Mouse (Mus musculus) lung, embryonic 16.5 days (tissue): ENCODE data around the gene Nup88. TPM values are rescaled to one million over a fixed set of nuclear protein-coding genes. Genes with fewer than 3 reads are reported as not detected.
A peak's percentile ranks its signal among the peaks of the same experiment; 100 is the strongest.

Source experiments
- ATAC-seq: fragments of 200-750 bp; cut with Nextera tagmentation; 2 replicates; pipeline ENCODE4 v1.8.0; 2017; ENCODE audit warnings: low read depth, mild to moderate bottlenecking, moderate library complexity
- H3K27ac ChIP-seq: fragments of 300-500 bp; sonication (generic); 2 replicates; pipeline ENCODE4 v1.5.1; 2014; ENCODE audit warnings: mild to moderate bottlenecking, control low read depth, low read length
- H3K27me3 ChIP-seq: fragments of 300-500 bp; sonication (generic); 2 replicates; pipeline ENCODE4 v1.6.1; 2014; ENCODE audit warnings: low read depth, low read length, mixed read lengths; ENCODE audit not compliant: control insufficient read depth, insufficient read depth
- H3K36me3 ChIP-seq: fragments of 300-500 bp; sonication (generic); 2 replicates; pipeline ENCODE4 v1.6.1; 2014; ENCODE audit warnings: low read length; ENCODE audit not compliant: control insufficient read depth, insufficient read depth
- H3K4me1 ChIP-seq: fragments of 300-500 bp; sonication (generic); replicated peaks from 2 replicates; pipeline ENCODE4 v1.6.1; 2014; ENCODE audit warnings: low read length, mixed read lengths; ENCODE audit not compliant: control insufficient read depth, insufficient read depth
- H3K4me2 ChIP-seq: fragments of 300-500 bp; sonication (generic); 2 replicates; pipeline ENCODE4 v1.6.1; 2014; ENCODE audit warnings: low read depth, low read length, control low read depth
- H3K4me3 ChIP-seq: fragments of 300-500 bp; sonication (generic); 2 replicates; pipeline ENCODE4 v1.5.1; 2014; ENCODE audit warnings: mild to moderate bottlenecking, low read length, control low read depth
- H3K9ac ChIP-seq: fragments of 300-500 bp; sonication (generic); 2 replicates; pipeline ENCODE4 v1.6.1; 2014; ENCODE audit warnings: low read length, control low read depth
- H3K9me3 ChIP-seq: fragments of 300-500 bp; sonication (generic); 2 replicates; pipeline ENCODE4 v1.6.1; 2016; ENCODE audit warnings: low read length; ENCODE audit not compliant: control insufficient read depth
- WGBS: fragments of 180-500 bp; shearing (Covaris S2); extraction: QIAGEN DNeasy Blood & Tissue Kit; methylation state at CpG from one replicate; pipeline ENCODE4 v1.1.7; 2014; 5-methylcytosine and 5-hydroxymethylcytosine counted together
- polyA plus RNA-seq: library from polyadenylated mRNA; unstranded; fragments of >200 nt; fragmentation: Nextera tagmentation; extraction: Ambion mirVana; gene quantifications from 2 replicates; pipeline ENCODE4 v1.2.1, GENCODE M21; 2015

The Nup88 gene
- polyA plus RNA-seq, 1 experiment from 2014 or later: 130 TPM

DNA sequence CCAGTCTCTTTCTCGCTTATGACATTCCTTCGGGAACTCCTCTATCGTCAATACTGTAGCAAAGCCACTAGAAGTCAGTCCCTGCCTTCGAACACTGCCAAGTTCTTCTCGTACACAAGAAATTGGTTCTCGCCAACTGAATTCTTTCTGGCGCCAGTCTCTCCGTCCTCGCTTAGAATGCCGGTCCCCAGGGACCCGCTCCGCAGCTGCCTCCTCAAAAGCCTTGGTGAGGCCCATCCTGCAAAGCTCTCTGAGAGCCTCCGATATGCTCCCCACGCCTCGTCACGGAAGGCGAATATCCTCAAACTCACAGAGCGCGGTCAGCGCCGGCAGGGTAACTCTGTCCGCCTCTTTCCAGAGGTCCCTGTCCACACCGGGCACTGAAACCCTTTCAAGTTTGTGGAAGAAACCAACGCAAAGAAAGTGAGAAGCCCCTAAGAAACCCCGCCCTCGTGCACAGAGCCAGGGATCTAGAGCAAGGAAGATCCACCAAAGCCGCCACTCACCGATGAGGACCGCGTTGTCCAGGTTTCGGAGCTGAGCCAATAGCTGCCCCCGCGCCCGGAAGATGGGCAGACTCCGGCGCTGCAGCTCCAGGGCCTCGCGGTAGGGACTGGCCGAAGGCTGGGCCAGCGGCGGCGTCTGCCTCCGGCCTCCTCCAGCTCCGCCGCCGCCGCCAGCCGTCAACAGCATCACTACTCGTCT is 34.0 kb upstream of the Nup88 start:
- no peaks in the 10 kb centered on the region for H3K27me3 ChIP-seq
- H3K36me3 ChIP-seq: peaks cover 11% of the 10 kb centered on the region
- no peaks in the 10 kb centered on the region for H3K9me3 ChIP-seq
- under 1% methylated on average over 49 of the region's 49 CpGs for WGBS
- H3K4me2 ChIP-seq: peak overlapping the region; percentile 80
- peak overlapping the region; percentile 63 for H3K9ac ChIP-seq
- H3K27ac ChIP-seq: peak overlapping the region; percentile 43
- peak overlapping the region; percentile 96 for H3K4me3 ChIP-seq
- peaks cover 9% of the 10 kb centered on the region for H3K4me1 ChIP-seq
- peak; percentile 75 for ATAC-seq

DNA sequence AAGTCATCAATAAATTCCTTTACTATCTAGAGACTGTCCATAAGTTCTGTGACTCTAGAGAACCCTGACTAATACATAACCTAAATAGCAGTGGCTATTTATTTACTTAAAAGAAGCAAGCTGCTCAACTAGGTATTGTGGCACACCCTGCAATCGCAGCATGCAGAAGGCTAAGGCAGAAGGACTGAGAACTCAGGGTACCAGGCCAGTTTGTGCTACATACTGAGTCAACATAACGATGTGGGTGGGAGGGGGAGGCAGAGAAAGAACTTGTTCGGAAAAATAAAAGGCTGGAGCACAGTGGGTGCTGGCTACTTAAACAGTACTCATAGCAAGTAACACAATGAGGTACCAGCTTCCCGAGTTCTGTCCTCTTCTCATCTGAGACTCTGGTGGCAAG is 31.4 kb upstream of the Nup88 start:
- no peak overlapping the region for H3K4me3 ChIP-seq
- ATAC-seq: no peak
- 82% methylated on average over 4 of the region's 4 CpGs for WGBS

DNA sequence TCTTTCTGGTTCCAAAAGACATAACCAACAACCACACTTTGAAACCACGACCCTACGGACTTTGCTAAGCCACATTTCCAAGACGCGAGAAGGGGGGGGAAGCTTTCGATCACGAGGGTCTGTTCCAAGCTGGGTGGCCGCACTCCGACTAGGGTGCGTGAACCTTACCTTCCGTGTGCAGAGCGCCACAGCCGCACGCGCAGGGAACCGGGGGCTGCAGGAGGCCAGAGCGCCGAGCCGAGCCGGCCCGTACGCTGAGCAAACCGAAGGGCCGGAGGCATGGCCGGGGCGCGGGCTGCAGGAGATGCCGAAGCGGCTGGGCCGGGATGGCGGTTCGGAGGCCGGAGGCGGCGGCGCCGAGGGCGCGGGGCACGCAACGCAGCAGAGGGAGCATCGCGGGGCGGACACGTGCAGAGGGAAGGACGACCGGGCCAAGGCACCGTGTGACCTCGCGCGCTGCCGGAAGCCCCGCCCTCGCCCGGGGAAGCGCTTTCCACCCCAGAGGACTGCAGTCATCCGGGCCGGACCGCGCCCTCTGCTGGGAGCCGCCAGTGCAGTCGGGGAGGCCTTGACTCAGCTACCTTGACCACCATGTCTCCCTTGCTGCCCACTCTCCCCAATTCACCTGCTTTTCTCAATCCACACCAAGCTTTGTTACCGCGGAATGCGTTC is 12.9 kb upstream of the Nup88 start, which contains the start of gene C1qbp:
C1qbp (minus strand) TSS at position 470 of the 672 bp plus-strand sequence.
- Histone ChIP-seq H3K9ac (peak within 1 kb of the TSS; percentile 91), H3K27ac (peak within 1 kb of the TSS; percentile 13; the same call in 1 of the 2 replicates), H3K4me3 (peak within 1 kb of the TSS; percentile 93), H3K36me3 (peaks cover 25% of the 10 kb centered on the region), H3K4me1 (peaks cover 9% of the 10 kb centered on the region), H3K27me3 (no peaks in the 10 kb centered on the region), H3K4me2 (peak within 1 kb of the TSS; percentile 80), H3K9me3 (no peaks in the 10 kb centered on the region)
- WGBS: under 1% methylated on average over 55 of the region's 64 CpGs
- ATAC-seq: peak; percentile 98

More for the DNA sequence above, 31.4 kb upstream of the Nup88 start:
- Histone ChIP-seq H3K27ac (no peak overlapping the region), H3K36me3 (peaks cover 15% of the 10 kb centered on the region), H3K4me2 (no peak overlapping the region), H3K9ac (no peak overlapping the region), H3K4me1 (peaks cover 9% of the 10 kb centered on the region), H3K27me3 (no peaks in the 10 kb centered on the region), H3K9me3 (no peaks in the 10 kb centered on the region)

DNA sequence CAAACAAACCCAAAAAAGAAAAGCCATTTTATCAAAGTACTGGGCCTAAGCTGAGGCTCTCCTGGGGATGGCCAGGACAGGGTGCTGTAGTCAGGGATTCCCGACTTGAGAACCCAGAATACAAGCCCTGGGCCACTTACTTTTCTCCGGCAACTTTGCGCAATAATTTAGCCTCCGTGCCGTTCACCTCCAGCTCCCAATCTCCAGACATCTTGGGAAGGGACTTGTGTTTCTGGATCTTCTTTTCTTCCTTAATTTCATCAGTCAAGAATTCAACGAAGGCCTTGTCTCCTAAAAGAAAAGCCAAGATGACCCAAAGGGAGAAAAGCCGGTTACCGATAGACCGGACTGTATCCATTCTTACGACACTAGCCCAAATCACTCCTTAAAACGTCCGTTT is 12.3 kb upstream of the Nup88 start:
- Histone ChIP-seq H3K4me1 (peaks cover 9% of the 10 kb centered on the region), H3K9ac (peak overlapping the region; percentile 91), H3K27me3 (no peaks in the 10 kb centered on the region), H3K36me3 (peaks cover 27% of the 10 kb centered on the region), H3K4me2 (peak overlapping the region; percentile 80), H3K27ac (no peak overlapping the region), H3K9me3 (no peaks in the 10 kb centered on the region), H3K4me3 (peak overlapping the region; percentile 93)
- ATAC-seq: no peak
- 4% methylated on average over 12 of the region's 12 CpGs for WGBS

DNA sequence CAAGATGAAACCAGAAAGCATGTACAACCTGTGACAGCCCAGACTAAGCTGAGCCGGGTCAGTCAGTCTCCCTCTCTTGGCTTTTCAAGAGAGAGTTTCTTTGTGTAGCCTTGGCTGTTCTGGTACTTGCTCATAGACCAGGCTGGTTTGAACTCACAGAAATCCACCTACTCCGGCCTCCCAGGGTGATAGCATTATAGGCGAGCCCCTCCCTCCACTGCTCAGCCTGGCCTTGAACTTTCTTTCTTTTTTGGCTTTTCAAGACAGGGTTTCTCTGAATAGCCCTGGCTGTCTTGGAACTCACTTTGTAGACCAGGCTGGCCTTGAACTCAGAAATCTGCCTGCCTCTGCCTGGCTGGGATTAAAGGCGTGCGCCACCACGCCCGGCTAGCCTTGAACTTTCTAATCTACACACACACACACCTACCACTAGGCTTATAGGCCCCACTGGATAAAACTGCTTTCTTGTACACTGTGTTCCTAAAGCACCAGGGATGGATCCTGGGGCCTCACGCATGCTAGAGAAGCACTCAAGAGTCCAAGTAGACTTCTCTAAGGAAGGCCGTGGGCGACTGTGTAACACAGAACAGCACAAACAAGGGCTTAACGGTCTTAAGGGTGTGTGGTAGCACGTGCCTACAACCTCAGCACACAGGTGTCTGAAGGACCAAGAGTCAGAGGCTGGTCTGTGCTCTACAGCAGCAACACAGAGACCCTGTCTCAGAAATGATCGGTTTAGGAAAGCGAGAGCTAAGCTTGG is 11.2 kb upstream of the Nup88 start:
- WGBS: 87% methylated on average over 14 of the region's 14 CpGs
- no peak overlapping the region for H3K27ac ChIP-seq
- H3K4me3 ChIP-seq: no peak overlapping the region
- H3K36me3 ChIP-seq: peaks cover 21% of the 10 kb centered on the region
- H3K4me1 ChIP-seq: peaks cover 9% of the 10 kb centered on the region
- H3K4me2 ChIP-seq: no peak overlapping the region
- no peaks in the 10 kb centered on the region for H3K27me3 ChIP-seq
- no peak for ATAC-seq
- no peaks in the 10 kb centered on the region for H3K9me3 ChIP-seq
- H3K9ac ChIP-seq: no peak overlapping the region

DNA sequence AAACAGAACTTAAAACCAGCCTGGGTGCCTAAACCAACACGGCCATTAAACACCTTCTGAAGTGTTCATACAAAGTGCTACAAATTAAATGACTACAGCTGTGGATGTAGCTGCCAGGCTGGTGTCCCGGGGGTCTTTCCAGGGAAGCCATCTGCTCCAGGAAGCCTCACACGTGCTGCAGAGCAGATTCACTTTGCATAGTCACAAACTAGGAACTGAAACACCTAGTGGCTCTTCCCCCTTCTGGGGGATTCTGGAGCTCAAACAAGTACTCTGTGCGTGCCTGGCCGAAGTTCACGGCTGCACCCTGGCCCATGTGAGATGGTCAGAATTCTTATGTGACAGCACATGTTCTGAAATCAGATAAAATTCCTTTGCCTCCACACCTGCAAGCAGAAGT is 10.5 kb upstream of the Nup88 start:
- H3K4me2 ChIP-seq: no peak overlapping the region
- 88% methylated on average over 6 of the region's 6 CpGs for WGBS
- H3K4me3 ChIP-seq: no peak overlapping the region
- peaks cover 9% of the 10 kb centered on the region for H3K4me1 ChIP-seq
- no peak for ATAC-seq
- H3K27ac ChIP-seq: no peak overlapping the region
- no peaks in the 10 kb centered on the region for H3K9me3 ChIP-seq
- H3K27me3 ChIP-seq: no peaks in the 10 kb centered on the region
- no peak overlapping the region for H3K9ac ChIP-seq
- peaks cover 21% of the 10 kb centered on the region for H3K36me3 ChIP-seq

DNA sequence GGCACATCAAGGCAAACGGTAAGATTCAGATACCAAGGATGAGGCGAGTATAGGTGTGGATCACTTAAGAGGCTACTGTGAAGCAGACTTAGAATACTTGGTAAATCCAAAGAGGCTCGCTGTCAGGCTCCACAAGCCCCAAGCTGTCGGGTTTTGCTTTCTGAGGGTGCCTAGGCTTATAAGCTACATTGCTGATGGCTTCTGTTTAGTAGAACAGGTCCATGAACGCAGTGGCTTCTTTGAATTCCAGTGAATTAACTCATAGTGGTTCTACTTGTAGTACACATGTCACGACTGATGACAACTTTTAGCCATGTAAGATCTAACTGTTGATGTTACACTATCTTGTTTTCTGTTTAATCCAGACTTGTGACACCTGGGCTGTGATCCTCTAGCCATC is 7.5 kb upstream of the Nup88 start:
- H3K4me3 ChIP-seq: no peak overlapping the region
- no peak overlapping the region for H3K27ac ChIP-seq
- no peaks in the 10 kb centered on the region for H3K27me3 ChIP-seq
- H3K36me3 ChIP-seq: peaks cover 24% of the 10 kb centered on the region
- no peak for ATAC-seq
- H3K9ac ChIP-seq: no peak overlapping the region
- H3K4me2 ChIP-seq: no peak overlapping the region
- peaks cover 9% of the 10 kb centered on the region for H3K4me1 ChIP-seq
- H3K9me3 ChIP-seq: no peaks in the 10 kb centered on the region
- WGBS: 81% methylated on average over 6 of the region's 6 CpGs

DNA sequence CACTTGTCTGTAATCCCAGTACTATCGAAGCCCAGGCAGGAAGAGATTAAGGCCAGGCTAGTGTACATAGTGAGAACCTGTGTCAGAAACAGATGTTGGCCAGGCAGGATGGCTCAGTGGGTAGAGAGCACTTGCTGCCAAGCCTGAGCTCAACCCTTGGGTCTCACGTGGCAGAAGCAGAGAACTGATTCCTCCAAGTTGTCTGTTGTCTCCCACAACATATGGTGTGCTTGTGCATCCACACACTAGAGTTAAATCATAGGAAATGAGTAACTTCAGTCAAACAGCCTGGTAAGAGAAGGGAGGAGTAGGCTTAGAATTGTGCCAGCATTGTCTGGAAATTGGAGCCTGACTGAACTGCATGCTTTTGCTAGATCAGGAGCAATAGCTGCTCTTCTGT is 5.4 kb upstream of the Nup88 start:
- Histone ChIP-seq H3K27ac (no peak overlapping the region), H3K27me3 (no peaks in the 10 kb centered on the region), H3K9ac (no peak overlapping the region), H3K4me3 (no peak overlapping the region), H3K4me1 (peaks cover 3% of the 10 kb centered on the region; the same call in 1 of the 2 replicates), H3K4me2 (no peak overlapping the region), H3K9me3 (no peaks in the 10 kb centered on the region), H3K36me3 (peaks cover 24% of the 10 kb centered on the region)
- WGBS: 70% methylated on average over 2 of the region's 2 CpGs
- no peak for ATAC-seq

DNA sequence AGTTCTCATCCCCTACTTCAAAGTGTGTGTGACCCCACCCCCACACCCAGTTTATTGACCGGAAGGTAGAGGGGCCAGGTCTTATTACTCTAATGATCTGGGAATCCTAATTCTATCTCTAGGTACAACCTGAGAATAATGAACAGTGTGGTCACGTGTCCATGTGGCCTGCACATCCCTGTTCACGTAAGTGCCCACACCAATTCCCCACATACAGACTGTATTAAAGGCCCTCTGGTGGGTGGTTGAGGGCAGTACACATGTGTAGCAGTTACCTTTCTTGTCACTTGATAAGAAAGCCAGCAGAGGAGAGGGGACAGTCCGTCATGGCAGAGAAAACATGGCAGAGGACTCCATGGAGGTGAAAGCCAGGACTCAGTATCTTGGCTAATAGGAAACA is 4.2 kb upstream of the Nup88 start:
- 67% methylated on average over 4 of the region's 4 CpGs for WGBS
- ATAC-seq: no peak
- no peaks in the 10 kb centered on the region for H3K27me3 ChIP-seq
- H3K36me3 ChIP-seq: peaks cover 19% of the 10 kb centered on the region
- H3K4me3 ChIP-seq: no peak overlapping the region
- H3K9me3 ChIP-seq: no peaks in the 10 kb centered on the region
- no peak overlapping the region for H3K4me2 ChIP-seq
- H3K27ac ChIP-seq: no peak overlapping the region
- H3K9ac ChIP-seq: no peak overlapping the region
- H3K4me1 ChIP-seq: peaks cover 3% of the 10 kb centered on the region; the same call in 1 of the 2 replicates
